Mouse (Mus musculus) C2C12 (cell line): ENCODE results near the gene 1700007K13Rik.

Experiments used
- CEBPB ChIP-seq: IDR thresholded peaks from one replicate; pipeline ENCODE4 v1.6.1; 2011; ENCODE audit warnings: low read depth, mild to moderate bottlenecking, control low read depth, moderate library complexity
- CTCF ChIP-seq: IDR thresholded peaks from one replicate; pipeline ENCODE4 v1.5.1; 2011; ENCODE audit not compliant: control insufficient read depth, insufficient read depth, insufficient read length
- MAX ChIP-seq: IDR thresholded peaks from one replicate; pipeline ENCODE4 v1.6.1; 2011; ENCODE audit warnings: mild to moderate bottlenecking, control low read depth
- MYOG ChIP-seq: IDR thresholded peaks from one replicate; pipeline ENCODE4 v1.6.1; 2011; ENCODE audit not compliant: control insufficient read depth, insufficient read length; ENCODE audit errors: extremely low read depth
- USF1 ChIP-seq: IDR thresholded peaks from one replicate; pipeline ENCODE4 v1.6.1; 2011; ENCODE audit warnings: low read depth, mild to moderate bottlenecking, control low read depth, moderate library complexity

- no peak for TF ChIP-seq CTCF
- no peak for TF ChIP-seq USF1
- no peak for TF ChIP-seq MYOG
- TF ChIP-seq CEBPB = no peak
- TF ChIP-seq MAX = no peak
Observed at GRCm38 (mm10) chr2:28451663-28452062, 14.5 kb downstream of the 1700007K13Rik start.
